In the genomic region with DNA sequence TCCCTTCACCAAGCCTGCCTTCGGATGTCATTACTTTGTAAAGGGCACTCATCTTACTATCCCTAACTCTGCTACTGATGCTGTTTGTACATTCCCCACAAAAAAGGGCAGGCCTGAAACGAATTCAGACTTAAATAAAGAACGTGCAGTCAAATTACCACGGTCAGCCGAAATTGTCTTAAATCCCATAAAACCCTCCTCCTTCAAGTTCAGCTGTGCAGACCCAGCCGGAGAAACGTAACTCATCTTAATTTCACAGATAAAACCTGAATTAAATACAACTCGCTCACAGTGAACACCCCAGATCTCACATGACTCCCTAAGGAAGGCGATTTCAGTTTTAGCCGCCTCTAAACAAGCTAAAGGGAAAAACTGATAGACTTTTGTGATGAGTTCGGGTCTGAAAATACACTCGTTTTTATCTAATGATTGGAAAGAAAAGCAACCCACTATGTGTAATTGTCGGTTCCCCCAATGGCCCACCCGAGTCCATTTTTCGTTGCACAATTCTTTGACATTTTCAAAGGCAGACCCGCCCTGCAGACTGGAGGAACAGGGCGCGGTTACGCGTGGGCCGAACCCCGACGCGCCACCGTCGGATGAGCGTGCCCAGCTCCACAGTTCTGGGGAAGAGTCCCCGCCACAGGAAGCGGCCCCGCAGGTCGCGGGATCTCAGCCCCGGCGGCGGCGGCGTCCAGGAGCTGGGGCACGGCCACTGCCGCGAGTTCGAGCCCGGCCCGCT, we compare ENCODE assay signal across 8 mouse cellular contexts. TPM values are rescaled to one million over a fixed set of nuclear protein-coding genes. Genes with fewer than 3 reads are reported as not detected.
DNase-seq lines count a peak whose midpoint lies in the region; ATAC-seq and TF ChIP-seq lines count a peak whose summit lies in the region.

No protein-coding gene starts in this region.

- 2% methylated on average over 43 of the region's 43 CpGs for WGBS in heart, embryonic 11.5 days (ENCODE audit: insufficient replicate concordance)
- 1% methylated on average over 43 of the region's 43 CpGs for WGBS in forebrain, embryonic 13.5 days
- under 1% methylated on average over 43 of the region's 43 CpGs for WGBS in liver, embryonic 13.5 days (ENCODE audit: insufficient replicate concordance)
- WGBS in small intestine, adult 2 months = under 1% methylated on average over 43 of the region's 43 CpGs

- intact Hi-C loops in heart, postnatal 14 days (cut with DNase I) = no loop called here

- no peak for DNase-seq in heart, postnatal 14 days
- no peak for DNase-seq in liver, embryonic 13.5 days
- DNase-seq in layer of hippocampus, adult 18-20 months (ENCODE audit: low spot score in 2 of 2) = no peak
- DNase-seq in thymus, postnatal 0 days (ENCODE audit: low spot score) = no peak

- H3K9me3 ChIP-seq in heart, embryonic 11.5 days (replicated peaks; ENCODE audit: control insufficient read depth, low read length) = no peaks in the 10 kb centered on the region
- H3K9me3 ChIP-seq in E14TG2a.4 (ENCODE audit: low read length) = peaks cover 6% of the 10 kb centered on the region
- H3K9me3 ChIP-seq in forebrain, embryonic 13.5 days (replicated peaks) = no peaks in the 10 kb centered on the region
- H3K9me3 ChIP-seq in liver, embryonic 13.5 days (replicated peaks) = no peaks in the 10 kb centered on the region; the same call in 1 of the 2 replicates

- no peak for TF ChIP-seq CTCF in E14TG2a.4 (conservative IDR thresholded peaks at IDR 0.05; ENCODE audit: low read length)
- no peak for TF ChIP-seq CTCF in small intestine, adult 2 months (IDR thresholded peaks at IDR 0.05; ENCODE audit: extremely low read depth, insufficient read length, insufficient replicate concordance, low read depth, low read length)

- peak overlapping the region; percentile 89 for H3K27ac ChIP-seq in heart, embryonic 11.5 days (ENCODE audit: low read depth, low read length)
- H3K27ac ChIP-seq in forebrain, embryonic 13.5 days = peak overlapping the region; percentile 82
- peak overlapping the region; percentile 100 for H3K27ac ChIP-seq in liver, embryonic 13.5 days
- H3K27ac ChIP-seq in small intestine, adult 2 months (ENCODE audit: insufficient read depth, low read depth, low read length) = peak overlapping the region; percentile 85

- H3K4me3 ChIP-seq in heart, embryonic 11.5 days (ENCODE audit: low read depth, low read length) = peak overlapping the region; percentile 68
- H3K4me3 ChIP-seq in E14TG2a.4 (replicated peaks; ENCODE audit: low read length) = peak overlapping the region; percentile 96
- peak overlapping the region; percentile 84 for H3K4me3 ChIP-seq in forebrain, embryonic 13.5 days
- peak overlapping the region; percentile 91 for H3K4me3 ChIP-seq in liver, embryonic 13.5 days (replicated peaks)
- peak overlapping the region; percentile 72 for H3K4me3 ChIP-seq in small intestine, adult 2 months (ENCODE audit: low read depth, low read length)

- H3K27me3 ChIP-seq in heart, embryonic 11.5 days (ENCODE audit: control insufficient read depth, insufficient read depth, low read length) = no peaks in the 10 kb centered on the region
- H3K27me3 ChIP-seq in E14TG2a.4 (ENCODE audit: insufficient read depth, low read length) = no peaks in the 10 kb centered on the region
- no peaks in the 10 kb centered on the region for H3K27me3 ChIP-seq in forebrain, embryonic 13.5 days
- no peaks in the 10 kb centered on the region for H3K27me3 ChIP-seq in liver, embryonic 13.5 days
- no peaks in the 10 kb centered on the region for H3K27me3 ChIP-seq in small intestine, adult 2 months (ENCODE audit: control insufficient read depth, insufficient read depth, low read length)

- 0 out of 2 replicates have a peak, but pooled peaks cover 2% of the 10 kb centered on the region for H3K36me3 ChIP-seq in heart, embryonic 11.5 days (ENCODE audit: control insufficient read depth, insufficient read depth, low read length)
- H3K36me3 ChIP-seq in E14TG2a.4 (ENCODE audit: insufficient read depth, low read length) = peaks cover 32% of the 10 kb centered on the region
- H3K36me3 ChIP-seq in forebrain, embryonic 13.5 days (ENCODE audit: poor library complexity, severe bottlenecking) = peaks cover 29% of the 10 kb centered on the region
- peaks cover 39% of the 10 kb centered on the region for H3K36me3 ChIP-seq in liver, embryonic 13.5 days
- H3K36me3 ChIP-seq in small intestine, adult 2 months (ENCODE audit: control insufficient read depth, insufficient read depth, low read length) = peaks cover 8% of the 10 kb centered on the region

- ATAC-seq in heart, embryonic 11.5 days (replicated peaks; ENCODE audit: insufficient number of reproducible peaks, low FRiP score, low TSS enrichment) = peak; percentile 66
- peak; percentile 76 for ATAC-seq in forebrain, embryonic 13.5 days
- ATAC-seq in liver, embryonic 13.5 days (ENCODE audit: low read depth) = peak; percentile 80

- H3K9ac ChIP-seq in heart, embryonic 11.5 days (ENCODE audit: low read depth, low read length) = peak overlapping the region; percentile 79
- peak overlapping the region; percentile 87 for H3K9ac ChIP-seq in forebrain, embryonic 13.5 days
- H3K9ac ChIP-seq in liver, embryonic 13.5 days = peak overlapping the region; percentile 94

- TF ChIP-seq POLR2A in small intestine, adult 2 months (IDR thresholded peaks at IDR 0.05; ENCODE audit: low read depth, low read length) = no peak

- peaks cover 8% of the 10 kb centered on the region for H3K4me1 ChIP-seq in heart, embryonic 11.5 days (ENCODE audit: control insufficient read depth, insufficient read depth, low read length)
- H3K4me1 ChIP-seq in E14TG2a.4 (replicated peaks; ENCODE audit: low read depth, low read length) = peaks cover 33% of the 10 kb centered on the region
- peaks cover 19% of the 10 kb centered on the region for H3K4me1 ChIP-seq in forebrain, embryonic 13.5 days
- peaks cover 58% of the 10 kb centered on the region for H3K4me1 ChIP-seq in liver, embryonic 13.5 days (replicated peaks)
- H3K4me1 ChIP-seq in small intestine, adult 2 months (ENCODE audit: control insufficient read depth, insufficient read depth, insufficient read length, low read length) = peaks cover 9% of the 10 kb centered on the region; the same call in 1 of the 2 replicates

- peak overlapping the region; percentile 86 for H3K4me2 ChIP-seq in heart, embryonic 11.5 days
- H3K4me2 ChIP-seq in forebrain, embryonic 13.5 days = peak overlapping the region; percentile 70
- peak overlapping the region; percentile 89 for H3K4me2 ChIP-seq in liver, embryonic 13.5 days

RNA-seq across cellular contexts. Expression of a gene that starts 0.5 kb away (rescaled TPM):
- polyA plus RNA-seq in heart, embryonic 11.5 days (2014; fragmentation: Nextera tagmentation; extraction: Ambion mirVana) = 149 and 150 TPM in 2 replicates
- 10 to 100 TPM; 74.2 to 75.7 TPM for total RNA-seq in heart, postnatal 14 days (2021)
- 161 and 176 TPM in 2 replicates for polyA plus RNA-seq in forebrain, embryonic 13.5 days (2015; fragmentation: Nextera tagmentation; extraction: Ambion mirVana)
- 83.1 and 92.7 TPM in 2 replicates for polyA plus RNA-seq in liver, embryonic 13.5 days (2015; fragmentation: Nextera tagmentation; extraction: Ambion mirVana)
- polyA plus RNA-seq in small intestine, adult 2 months (2012; rRNA removed) = 29.8 and 54.4 TPM in 2 replicates
- total RNA-seq in layer of hippocampus, adult 18-20 months (2021) = 100 to 1,000 TPM; 120 to 123 TPM
- polyA plus RNA-seq in thymus, postnatal 0 days (2015; fragmentation: Nextera tagmentation; extraction: Ambion mirVana) = 247 and 304 TPM in 2 replicates

RNA-seq across cellular contexts. Expression of a gene that starts 9.1 kb away (rescaled TPM):
- polyA plus RNA-seq in heart, embryonic 11.5 days (2014; fragmentation: Nextera tagmentation; extraction: Ambion mirVana) = 331 and 353 TPM in 2 replicates
- 100 to 1,000 TPM; 226 to 260 TPM for total RNA-seq in heart, postnatal 14 days (2021)
- 474 and 488 TPM in 2 replicates for polyA plus RNA-seq in forebrain, embryonic 13.5 days (2015; fragmentation: Nextera tagmentation; extraction: Ambion mirVana)
- polyA plus RNA-seq in liver, embryonic 13.5 days (2015; fragmentation: Nextera tagmentation; extraction: Ambion mirVana) = 232 and 286 TPM in 2 replicates
- 758 and 1,409 TPM in 2 replicates for polyA plus RNA-seq in small intestine, adult 2 months (2012; rRNA removed)
- total RNA-seq in layer of hippocampus, adult 18-20 months (2021) = 100 to 1,000 TPM; 256 to 262 TPM
- polyA plus RNA-seq in thymus, postnatal 0 days (2015; fragmentation: Nextera tagmentation; extraction: Ambion mirVana) = 822 and 855 TPM in 2 replicates

RNA-seq across cellular contexts. Expression of a gene that starts 16.4 kb away (rescaled TPM):
- polyA plus RNA-seq in heart, embryonic 11.5 days (2014; fragmentation: Nextera tagmentation; extraction: Ambion mirVana) = 59.5 and 61.5 TPM in 2 replicates
- total RNA-seq in heart, postnatal 14 days (2021) = 10 to 100 TPM; 45.1 to 48.7 TPM
- 74.8 and 79.1 TPM in 2 replicates for polyA plus RNA-seq in forebrain, embryonic 13.5 days (2015; fragmentation: Nextera tagmentation; extraction: Ambion mirVana)
- 61.7 and 77.5 TPM in 2 replicates for polyA plus RNA-seq in liver, embryonic 13.5 days (2015; fragmentation: Nextera tagmentation; extraction: Ambion mirVana)
- 2.4 and 9.2 TPM in 2 replicates for polyA plus RNA-seq in small intestine, adult 2 months (2012; rRNA removed)
- 10 to 100 TPM; 58.8 to 69.7 TPM for total RNA-seq in layer of hippocampus, adult 18-20 months (2021)
- polyA plus RNA-seq in thymus, postnatal 0 days (2015; fragmentation: Nextera tagmentation; extraction: Ambion mirVana) = 171 and 176 TPM in 2 replicates

RNA-seq across cellular contexts. Expression of a gene that starts 50.0 kb away (rescaled TPM):
- 54.0 and 68.6 TPM in 2 replicates for polyA plus RNA-seq in heart, embryonic 11.5 days (2014; fragmentation: Nextera tagmentation; extraction: Ambion mirVana)
- total RNA-seq in heart, postnatal 14 days (2021) = 1 to 10 TPM; 2.5 TPM
- 1.5 TPM in 2 replicates for polyA plus RNA-seq in forebrain, embryonic 13.5 days (2015; fragmentation: Nextera tagmentation; extraction: Ambion mirVana)
- 545 and 561 TPM in 2 replicates for polyA plus RNA-seq in liver, embryonic 13.5 days (2015; fragmentation: Nextera tagmentation; extraction: Ambion mirVana)
- polyA plus RNA-seq in small intestine, adult 2 months (2012; rRNA removed) = not detected in 2 replicates
- total RNA-seq in layer of hippocampus, adult 18-20 months (2021) = not detected
- 0.34 and 0.45 TPM in 2 replicates for polyA plus RNA-seq in thymus, postnatal 0 days (2015; fragmentation: Nextera tagmentation; extraction: Ambion mirVana)
